Mouse (Mus musculus): ENCODE results near the gene Bckdk. TPM values are rescaled to one million over a fixed set of nuclear protein-coding genes. Genes with fewer than 3 reads are reported as not detected.
A peak's percentile ranks its signal among the peaks of the same experiment; 100 is the strongest.

Gene Bckdk
- total RNA-seq (2017): 37.4 and 44.7 TPM in 2 replicates

DNA sequence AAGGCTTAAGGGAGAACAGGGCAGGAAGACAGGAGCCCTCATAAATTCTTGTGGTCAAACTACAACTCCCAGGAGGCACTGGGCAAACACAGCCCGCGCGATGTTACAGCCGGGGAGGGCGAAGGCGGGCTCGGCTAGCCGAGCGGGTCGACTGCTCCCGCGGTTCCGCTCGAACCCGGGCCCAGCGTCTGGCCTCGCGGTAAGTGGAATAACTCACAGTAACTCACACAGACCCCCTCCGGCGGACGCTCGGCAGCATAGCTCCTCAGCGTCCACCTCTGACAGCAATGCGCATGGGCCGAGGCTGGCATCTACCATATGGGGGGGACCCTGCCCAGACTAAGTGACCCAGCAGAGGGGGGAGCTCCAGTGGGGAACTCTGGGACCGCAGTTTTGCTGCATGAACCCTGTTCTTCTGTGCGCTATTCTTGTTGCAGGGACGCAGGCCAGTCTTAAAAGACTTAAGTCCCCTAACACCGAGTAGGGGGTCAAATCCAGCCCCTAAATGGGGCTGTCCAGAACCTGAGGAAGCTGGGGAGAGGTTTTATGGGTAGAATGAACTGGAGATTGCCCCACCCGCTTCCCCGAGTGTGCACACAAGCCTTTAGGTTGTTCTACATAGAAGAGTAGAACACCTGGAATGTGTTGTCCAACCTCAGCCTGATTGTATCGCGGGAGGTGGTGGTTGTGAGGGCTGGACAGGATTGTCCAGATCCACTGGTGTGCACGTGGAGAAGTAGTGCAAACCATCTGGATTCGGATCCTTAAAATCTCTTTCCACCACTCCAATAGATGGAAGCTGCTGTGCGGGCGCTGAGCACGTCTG is at the start of gene Bckdk:
Gene Bckdk (plus strand): TSS at position 112 of the 826 bp plus-strand sequence.
- ATAC-seq (replicated peaks in 1 of 2; ENCODE audit: insufficient read depth in 1 of 2, low FRiP score in 2 of 2, low TSS enrichment in 1 of 2, low read depth in 1 of 2, poor library complexity in 2 of 2, severe bottlenecking in 2 of 2): peak; percentile 87

DNA sequence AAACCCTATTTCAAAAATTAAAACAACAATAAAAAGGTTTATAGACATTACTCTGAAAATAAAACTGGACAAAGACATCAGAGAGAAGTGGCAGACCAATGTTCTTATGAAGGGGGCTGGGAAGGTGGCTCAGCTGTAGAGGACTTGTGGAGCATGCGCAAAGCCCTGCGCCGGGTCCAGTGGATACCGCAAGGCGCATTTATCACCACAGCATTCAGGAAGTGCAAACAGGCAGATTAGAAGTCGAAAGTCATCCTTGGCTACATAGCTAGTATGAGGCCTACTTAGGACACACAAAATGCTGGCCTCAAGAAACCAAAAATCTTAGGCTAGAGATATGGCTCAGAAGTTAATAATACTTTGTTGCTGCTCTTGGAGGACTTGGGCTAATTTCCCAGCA is 45.6 kb upstream of the Bckdk start:
- 0 out of 4 replicates have a peak, but pooled peaks of 1 of the 2 experiments have one; percentile 25 for ATAC-seq (replicated peaks in 1 of 2; ENCODE audit: insufficient read depth in 1 of 2, low FRiP score in 2 of 2, low TSS enrichment in 1 of 2, low read depth in 1 of 2, poor library complexity in 2 of 2, severe bottlenecking in 2 of 2)

DNA sequence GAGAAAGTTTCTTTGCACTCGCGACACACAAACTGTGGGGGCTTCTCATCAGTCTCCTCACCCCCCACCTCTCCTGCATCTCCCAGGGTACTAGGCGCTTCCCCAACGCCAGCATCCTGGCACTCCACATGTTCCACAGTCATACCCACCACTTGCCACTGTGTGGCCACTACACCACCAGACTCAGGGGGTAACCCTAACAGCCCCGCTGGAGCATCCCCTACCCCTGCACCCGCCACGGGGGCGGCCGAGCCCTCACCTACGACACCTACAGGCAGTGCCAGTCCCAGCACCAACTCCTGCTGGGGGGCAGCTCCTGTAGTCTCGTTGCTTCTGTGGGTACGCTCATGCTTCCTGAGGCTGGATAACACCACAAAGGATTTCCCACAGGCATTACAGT is 37.4 kb upstream of the Bckdk start:
- ATAC-seq (replicated peaks in 1 of 2; ENCODE audit: insufficient read depth in 1 of 2, low FRiP score in 2 of 2, low TSS enrichment in 1 of 2, low read depth in 1 of 2, poor library complexity in 2 of 2, severe bottlenecking in 2 of 2): no peak

DNA sequence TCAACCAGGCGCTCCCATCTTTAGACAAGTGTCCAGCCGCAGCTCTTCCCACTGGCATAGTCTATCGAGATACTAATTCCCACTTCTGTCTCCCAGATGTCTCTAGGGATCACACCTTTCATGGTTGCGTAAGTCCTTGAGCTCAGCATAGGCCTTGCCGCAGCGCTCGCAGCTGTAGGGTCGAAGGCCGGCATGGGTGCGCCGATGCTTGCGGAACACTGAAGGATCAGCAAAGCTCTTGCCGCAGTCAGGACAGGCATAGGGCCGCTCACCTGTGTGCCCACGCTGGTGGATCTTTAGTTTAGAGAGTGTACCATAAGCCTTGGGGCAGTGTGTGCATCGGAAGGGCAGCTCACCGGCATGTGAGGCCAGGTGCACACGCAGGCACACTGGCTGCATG is 36.2 kb upstream of the Bckdk start:
- no peak; a peak in 1 of 4 replicates for ATAC-seq (replicated peaks in 1 of 2; ENCODE audit: insufficient read depth in 1 of 2, low FRiP score in 2 of 2, low TSS enrichment in 1 of 2, low read depth in 1 of 2, poor library complexity in 2 of 2, severe bottlenecking in 2 of 2)

DNA sequence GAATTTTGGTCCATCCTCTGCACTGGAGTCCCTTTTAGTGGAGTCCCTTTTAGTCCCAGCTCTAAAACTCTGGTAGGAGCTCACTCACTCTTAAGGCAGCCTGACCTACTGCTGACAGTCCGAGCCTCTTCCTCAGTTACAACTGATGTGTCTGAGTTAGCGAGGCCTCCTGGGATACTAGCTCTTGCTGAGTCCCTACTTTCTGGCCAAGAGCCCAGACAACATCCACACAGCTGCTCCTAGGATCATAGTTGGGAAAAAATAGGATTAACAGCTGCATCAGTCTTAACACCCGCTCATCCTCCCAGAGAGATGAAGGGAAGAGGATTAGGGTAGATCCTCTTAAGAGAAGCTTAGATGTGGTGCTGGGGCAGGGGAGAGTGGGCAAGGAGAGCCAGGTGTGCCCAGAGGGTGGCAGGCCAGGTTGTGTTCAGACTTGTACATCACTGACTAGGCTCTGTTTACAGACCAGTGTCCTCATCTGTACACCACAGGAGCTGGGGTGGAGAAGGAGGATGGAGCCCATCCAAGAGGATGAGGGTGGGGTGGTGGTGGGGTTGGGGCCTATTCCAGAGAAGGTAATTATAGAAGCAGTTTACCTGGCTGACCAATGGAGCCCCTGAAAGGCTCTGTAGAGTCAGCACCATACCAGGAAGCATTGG is 34.6 kb upstream of the Bckdk start:
- ATAC-seq (replicated peaks in 1 of 2; ENCODE audit: insufficient read depth in 1 of 2, low FRiP score in 2 of 2, low TSS enrichment in 1 of 2, low read depth in 1 of 2, poor library complexity in 2 of 2, severe bottlenecking in 2 of 2): no peak

DNA sequence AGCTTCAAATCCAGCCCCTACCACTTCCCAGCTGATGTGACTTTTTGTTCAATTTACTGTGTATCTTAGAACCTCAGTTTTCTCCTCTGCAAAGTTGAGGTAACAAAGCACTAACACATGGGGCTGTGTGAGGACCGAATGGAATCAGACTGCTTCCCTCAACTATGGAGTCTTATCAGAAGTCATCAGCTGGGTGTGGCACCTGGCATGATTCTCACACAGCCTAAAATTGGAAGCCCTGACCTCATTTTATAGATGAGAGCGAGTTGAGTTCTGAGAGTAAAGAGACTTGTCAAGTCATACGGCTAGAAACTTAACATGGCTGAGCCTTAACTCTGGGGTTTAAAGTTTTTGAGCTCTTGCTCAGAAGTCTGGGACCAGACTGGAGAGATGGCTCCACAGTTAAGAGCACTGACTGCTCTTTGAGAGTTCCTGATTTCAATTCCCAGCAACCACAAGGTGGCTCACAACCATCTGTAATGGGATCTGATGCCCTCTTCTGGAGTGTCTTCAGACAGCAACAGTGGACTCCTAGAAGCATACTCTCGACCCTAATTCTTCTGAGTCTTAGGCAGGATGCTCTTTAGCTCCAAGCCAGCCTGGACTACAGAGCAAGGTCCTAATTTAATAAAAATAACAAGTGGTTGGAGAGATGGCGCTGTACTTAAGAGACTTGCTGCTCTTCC is 33.6 kb upstream of the Bckdk start:
- no peak for ATAC-seq (replicated peaks in 1 of 2; ENCODE audit: insufficient read depth in 1 of 2, low FRiP score in 2 of 2, low TSS enrichment in 1 of 2, low read depth in 1 of 2, poor library complexity in 2 of 2, severe bottlenecking in 2 of 2)

DNA sequence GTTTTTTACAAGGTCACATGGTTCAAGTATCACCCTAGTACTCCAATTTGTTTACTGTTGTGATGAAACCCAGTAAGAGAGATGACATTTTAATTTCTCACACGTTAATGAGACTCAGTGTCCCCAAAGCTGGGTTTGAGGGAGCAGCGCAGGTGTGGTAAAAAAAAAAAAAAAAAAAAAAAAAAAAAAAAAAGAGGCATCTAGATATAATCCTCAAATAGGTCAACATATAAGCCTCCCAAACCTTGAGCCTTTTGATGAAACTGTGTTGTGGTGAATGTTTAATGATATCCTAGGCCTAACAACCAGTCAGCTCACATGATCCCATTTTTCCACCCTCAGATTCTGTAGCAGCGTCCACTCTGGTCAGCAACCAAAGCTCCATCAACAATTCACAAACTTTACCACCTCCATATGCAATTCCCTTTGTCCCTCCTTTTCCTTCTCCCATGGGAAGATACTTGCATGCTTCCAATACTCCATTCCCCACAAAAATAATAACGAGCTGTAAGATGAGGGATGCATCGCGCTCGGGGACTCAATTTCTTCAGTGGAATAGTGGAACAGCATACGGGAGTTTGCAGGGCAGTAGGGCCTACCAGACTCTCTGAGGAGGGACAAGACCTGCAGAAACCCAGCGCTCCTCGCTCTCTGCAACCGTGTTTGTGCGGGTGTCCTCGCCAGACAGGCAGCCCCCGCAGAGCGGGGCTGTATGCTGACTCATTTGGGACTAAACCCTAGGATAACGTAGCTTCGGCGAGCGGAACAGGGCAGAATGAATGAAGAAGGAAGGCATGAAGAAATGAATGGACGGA is 28.9 kb upstream of the Bckdk start:
- ATAC-seq (replicated peaks in 1 of 2; ENCODE audit: insufficient read depth in 1 of 2, low FRiP score in 2 of 2, low TSS enrichment in 1 of 2, low read depth in 1 of 2, poor library complexity in 2 of 2, severe bottlenecking in 2 of 2): peak in 1 of 2 experiments; percentile 22; a peak in 1 of 4 replicates

DNA sequence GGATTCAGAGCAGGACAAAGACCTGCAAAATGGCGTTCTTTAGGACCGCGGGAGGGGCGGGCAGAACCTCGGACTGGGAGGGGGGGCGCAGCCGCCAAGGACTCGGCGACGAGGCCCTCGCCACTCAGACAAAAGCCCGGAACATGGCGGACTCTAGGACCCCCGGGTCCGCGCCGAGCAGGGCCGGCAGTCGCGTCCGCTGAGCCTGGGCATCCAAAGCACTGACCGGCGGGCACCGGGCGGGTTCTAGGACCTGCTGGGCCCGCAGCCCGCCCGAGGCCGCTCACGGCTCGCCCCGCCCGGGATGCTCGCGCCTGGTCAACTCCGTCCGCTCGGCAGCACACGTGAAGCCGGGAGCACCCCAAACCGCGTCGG is 28.3 kb upstream of the Bckdk start:
- peak; percentile 60 to 66 for ATAC-seq (replicated peaks in 1 of 2; ENCODE audit: insufficient read depth in 1 of 2, low FRiP score in 2 of 2, low TSS enrichment in 1 of 2, low read depth in 1 of 2, poor library complexity in 2 of 2, severe bottlenecking in 2 of 2)

DNA sequence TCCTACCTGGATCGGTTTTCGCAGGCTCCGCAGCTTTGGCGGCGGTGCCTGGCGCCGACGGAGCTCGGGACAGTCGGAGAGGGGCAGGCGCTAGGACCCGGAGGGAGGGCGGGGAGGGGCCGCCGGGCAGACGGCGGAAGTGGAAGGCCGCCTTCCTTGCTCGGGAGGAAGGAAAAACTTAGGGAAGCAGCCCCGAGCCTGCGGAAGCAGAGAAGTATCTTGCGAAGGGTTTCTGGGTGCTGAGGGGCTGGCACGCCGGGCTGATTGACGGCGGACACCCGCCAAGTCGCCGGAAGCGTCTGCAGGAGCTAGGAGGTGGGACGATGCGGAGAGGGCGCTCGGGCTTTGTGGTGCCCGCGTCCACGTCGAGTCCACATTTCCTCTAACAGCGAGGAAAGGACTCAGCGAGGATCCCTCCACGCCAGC is 27.8 kb upstream of the Bckdk start, which contains the start of gene Zfp646:
Gene Zfp646 (plus strand): TSS at position 181 of the 426 bp plus-strand sequence.
- peak; percentile 28 to 69 for ATAC-seq (replicated peaks in 1 of 2; ENCODE audit: insufficient read depth in 1 of 2, low FRiP score in 2 of 2, low TSS enrichment in 1 of 2, low read depth in 1 of 2, poor library complexity in 2 of 2, severe bottlenecking in 2 of 2)

DNA sequence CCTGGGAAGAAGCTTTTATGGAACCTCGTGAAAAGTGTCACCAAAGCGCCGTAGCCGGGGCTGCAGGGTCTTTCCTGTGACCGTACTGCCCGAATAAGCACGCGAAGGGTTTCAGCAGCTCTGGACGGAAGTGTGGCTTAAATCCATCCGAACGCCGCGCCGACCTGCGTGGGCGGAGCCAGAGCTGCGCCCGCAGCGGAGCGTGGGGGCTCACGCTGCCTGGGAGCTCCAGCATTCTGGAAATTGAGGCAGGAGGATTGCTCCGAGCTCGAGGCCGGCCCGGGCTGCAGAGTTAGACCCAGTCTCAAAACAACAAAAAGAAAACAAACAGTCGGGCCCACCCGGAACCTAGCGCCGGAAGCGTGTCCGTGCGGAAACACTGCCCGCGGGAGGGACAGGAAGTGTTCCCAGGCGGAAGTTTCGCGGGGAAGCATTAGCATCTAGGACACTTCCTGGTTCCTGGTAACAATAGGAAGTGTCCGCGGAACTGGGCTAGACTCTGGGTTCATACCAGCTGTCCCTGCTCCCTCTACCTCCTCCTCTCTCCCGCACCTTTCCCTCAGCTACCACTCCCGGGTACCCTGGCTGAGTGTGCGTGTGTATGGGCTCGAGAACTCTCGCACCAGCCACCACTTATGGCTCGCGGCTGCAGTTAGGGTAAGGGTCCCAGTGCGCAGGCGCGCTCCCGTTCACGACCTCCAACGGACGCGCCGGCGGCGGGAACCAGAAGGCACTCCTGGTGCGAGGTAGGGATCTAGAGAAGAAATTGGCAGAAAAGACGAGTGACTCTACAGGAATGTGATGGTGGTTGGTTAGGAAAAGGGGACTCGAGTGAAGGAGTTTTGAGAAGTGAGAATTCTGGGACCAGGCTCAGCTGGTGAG is 27.2 kb upstream of the Bckdk start, which contains the start of gene Zfp668:
Gene Zfp668 (minus strand): TSS at position 362 of the 882 bp plus-strand sequence.
- peak; percentile 35 to 65 for ATAC-seq (replicated peaks in 1 of 2; ENCODE audit: insufficient read depth in 1 of 2, low FRiP score in 2 of 2, low TSS enrichment in 1 of 2, low read depth in 1 of 2, poor library complexity in 2 of 2, severe bottlenecking in 2 of 2)

DNA sequence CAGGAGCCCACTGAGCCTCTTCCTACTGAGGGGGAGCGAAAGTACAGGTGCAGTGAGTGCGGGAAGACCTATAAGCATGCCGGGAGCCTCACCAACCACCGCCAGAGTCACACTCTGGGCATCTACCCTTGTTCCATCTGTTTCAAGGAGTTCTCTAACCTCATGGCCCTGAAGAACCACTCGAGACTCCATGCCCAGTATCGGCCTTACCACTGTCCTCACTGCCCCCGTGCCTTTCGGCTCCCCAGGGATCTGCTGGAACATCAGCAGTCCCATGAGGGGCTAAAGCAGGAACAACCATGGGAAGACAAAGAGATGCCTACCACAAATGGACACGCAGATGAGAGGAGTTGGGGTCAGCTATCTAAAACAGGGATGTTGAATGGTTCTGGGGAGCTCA is 24.6 kb upstream of the Bckdk start:
- no peak for ATAC-seq (replicated peaks in 1 of 2; ENCODE audit: insufficient read depth in 1 of 2, low FRiP score in 2 of 2, low TSS enrichment in 1 of 2, low read depth in 1 of 2, poor library complexity in 2 of 2, severe bottlenecking in 2 of 2)

DNA sequence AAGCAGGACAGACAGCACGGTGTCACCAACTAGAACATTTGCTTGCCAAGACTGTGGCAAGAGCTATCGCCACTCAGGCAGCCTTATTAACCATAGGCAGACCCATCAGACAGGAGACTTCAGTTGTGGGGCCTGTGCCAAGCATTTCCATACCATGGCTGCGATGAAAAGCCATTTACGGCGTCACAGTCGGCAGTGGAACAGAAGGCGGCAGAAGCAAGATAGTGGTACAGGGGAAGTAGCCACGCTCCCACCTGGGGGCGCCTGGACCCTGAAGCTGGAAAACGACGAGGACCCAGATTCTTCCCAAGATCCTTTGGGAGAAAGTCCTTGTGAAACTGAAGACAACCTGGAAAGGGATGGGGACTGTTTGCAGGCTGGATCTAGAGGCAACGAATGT is 23.5 kb upstream of the Bckdk start:
- no peak for ATAC-seq (replicated peaks in 1 of 2; ENCODE audit: insufficient read depth in 1 of 2, low FRiP score in 2 of 2, low TSS enrichment in 1 of 2, low read depth in 1 of 2, poor library complexity in 2 of 2, severe bottlenecking in 2 of 2)

DNA sequence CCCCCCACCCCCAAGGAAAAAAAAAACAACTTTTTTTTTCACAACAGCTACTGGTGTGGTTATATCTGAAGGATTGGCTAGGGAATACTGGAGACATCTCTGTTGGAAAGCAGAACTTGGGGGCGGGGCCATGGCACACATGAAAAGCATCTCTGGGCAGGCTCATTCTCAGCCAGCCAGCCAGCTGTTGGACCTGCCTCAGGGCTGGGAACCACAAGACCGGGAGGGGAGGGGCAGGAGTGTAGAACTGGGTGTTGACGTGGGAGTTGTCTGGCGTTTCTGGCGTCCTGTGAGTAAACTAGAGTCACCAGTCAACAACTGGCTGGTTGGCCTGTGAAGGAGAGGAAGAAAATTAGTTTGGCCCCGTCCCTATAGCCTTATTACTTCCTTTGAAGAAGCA is 17.9 kb upstream of the Bckdk start:
- ATAC-seq (replicated peaks in 1 of 2; ENCODE audit: insufficient read depth in 1 of 2, low FRiP score in 2 of 2, low TSS enrichment in 1 of 2, low read depth in 1 of 2, poor library complexity in 2 of 2, severe bottlenecking in 2 of 2): no peak

DNA sequence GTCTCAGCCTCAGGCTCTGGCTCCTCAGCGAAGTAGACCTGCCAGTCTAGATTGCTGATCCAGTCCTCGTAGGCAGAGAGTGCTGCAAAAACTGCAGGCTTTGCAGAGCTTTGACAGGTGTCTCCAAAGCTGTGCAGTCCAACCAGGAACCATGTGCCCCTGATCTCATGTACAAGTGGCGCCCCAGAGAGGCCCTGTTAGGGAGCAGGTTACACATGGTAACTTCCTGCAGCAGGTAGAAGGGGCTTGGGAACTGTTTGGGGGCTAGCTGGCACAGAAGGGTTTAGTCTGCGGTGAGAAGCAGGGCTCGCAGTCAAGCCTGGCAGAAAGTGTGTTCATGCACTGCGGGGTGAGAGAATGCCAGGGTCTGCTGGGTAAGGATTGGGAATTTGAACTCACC is 17.3 kb upstream of the Bckdk start:
- no peak for ATAC-seq (replicated peaks in 1 of 2; ENCODE audit: insufficient read depth in 1 of 2, low FRiP score in 2 of 2, low TSS enrichment in 1 of 2, low read depth in 1 of 2, poor library complexity in 2 of 2, severe bottlenecking in 2 of 2)

DNA sequence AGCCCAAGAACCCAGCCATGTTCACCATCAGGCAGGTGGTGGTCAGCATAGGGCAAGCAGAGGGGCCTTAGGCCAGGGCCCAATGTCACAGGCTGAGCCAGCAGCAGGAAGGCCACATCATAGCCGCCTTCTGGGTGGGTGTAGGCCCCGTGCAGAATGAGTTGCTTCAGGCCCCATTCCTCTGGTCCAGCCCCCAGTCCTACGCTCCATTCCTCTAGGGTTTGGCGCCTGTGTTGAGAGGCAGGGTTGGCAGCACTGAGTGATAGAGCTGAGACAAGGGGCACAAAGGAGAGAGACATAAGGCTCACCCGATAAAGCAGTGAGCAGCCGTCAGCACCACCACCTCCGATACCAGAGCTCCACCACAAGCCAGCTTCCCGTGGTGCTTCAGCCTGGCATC is 16.7 kb upstream of the Bckdk start:
- no peak for ATAC-seq (replicated peaks in 1 of 2; ENCODE audit: insufficient read depth in 1 of 2, low FRiP score in 2 of 2, low TSS enrichment in 1 of 2, low read depth in 1 of 2, poor library complexity in 2 of 2, severe bottlenecking in 2 of 2)

DNA sequence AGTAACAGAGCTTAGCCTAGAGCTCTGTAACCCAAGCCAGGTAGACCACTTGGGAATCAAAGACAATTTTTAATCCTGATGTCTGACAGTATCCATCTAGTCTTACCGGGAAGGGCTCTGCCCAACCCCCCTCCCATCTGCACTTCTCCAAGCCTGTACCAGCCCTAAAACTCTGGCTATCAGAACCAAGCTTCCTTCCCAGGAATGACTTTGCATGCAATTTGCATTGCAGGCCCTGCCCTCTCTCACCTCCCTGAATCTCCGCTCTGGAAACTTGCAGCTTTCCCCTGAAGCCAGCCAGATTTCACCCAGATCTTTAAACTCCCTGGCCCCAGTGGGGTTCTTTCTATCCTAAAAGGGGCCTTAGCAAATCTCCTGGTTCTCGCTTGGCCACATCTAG is 16.1 kb upstream of the Bckdk start:
- ATAC-seq (replicated peaks in 1 of 2; ENCODE audit: insufficient read depth in 1 of 2, low FRiP score in 2 of 2, low TSS enrichment in 1 of 2, low read depth in 1 of 2, poor library complexity in 2 of 2, severe bottlenecking in 2 of 2): no peak

All from hematopoietic stem cell, adult 5-6 weeks (primary cell).